Mouse (Mus musculus): ENCODE measurements around the gene Gm15093. TPM values are rescaled to one million over a fixed set of nuclear protein-coding genes. Genes with fewer than 3 reads are reported as not detected.
"Not testable (repeated sequence)": the region's sequence is repeated elsewhere in the genome, so short reads cannot be mapped to it uniquely, and the experiment has no call there.

The Gm15093 gene
- not detected for total RNA-seq (2021)

DNA sequence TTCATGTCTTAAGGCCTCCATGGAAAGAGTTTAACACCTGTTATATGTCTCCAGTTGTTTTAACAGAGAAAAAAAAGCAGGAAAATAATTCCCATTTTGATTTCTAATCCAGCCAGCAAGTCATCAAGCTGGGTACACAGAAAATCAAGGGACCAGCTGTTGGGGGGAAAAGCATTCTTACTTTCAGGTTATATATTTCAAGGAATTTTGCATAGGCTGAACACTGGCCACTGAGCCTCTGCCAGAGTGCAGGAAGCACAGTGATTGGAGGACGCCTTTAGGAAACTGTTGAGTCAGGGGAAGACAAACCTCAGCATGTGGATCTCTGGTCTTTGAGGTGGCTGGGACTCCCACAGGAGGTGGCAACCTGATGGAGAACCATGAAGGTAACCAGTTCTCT is at the start of gene Gm15093:
Gene Gm15093, plus strand, starts transcription at position 301 of the 400 bp plus-strand sequence.
- intact Hi-C loops (cut with DNase I); DNase-seq (ENCODE audit: extremely low spot score in 1 of 2, low spot score in 2 of 2): not testable (repeated sequence)

Other genes with a start within 250 kb of the Gm15093 start
- gene Ott, start 198.1 kb upstream of the Gm15093 start, total RNA-seq (2021), result not detected
- gene Gm15085, start 175.2 kb downstream of the Gm15093 start, total RNA-seq (2021), result not detected